Comparison of ENCODE assay signal across 8 mouse cellular contexts in the genomic region with DNA sequence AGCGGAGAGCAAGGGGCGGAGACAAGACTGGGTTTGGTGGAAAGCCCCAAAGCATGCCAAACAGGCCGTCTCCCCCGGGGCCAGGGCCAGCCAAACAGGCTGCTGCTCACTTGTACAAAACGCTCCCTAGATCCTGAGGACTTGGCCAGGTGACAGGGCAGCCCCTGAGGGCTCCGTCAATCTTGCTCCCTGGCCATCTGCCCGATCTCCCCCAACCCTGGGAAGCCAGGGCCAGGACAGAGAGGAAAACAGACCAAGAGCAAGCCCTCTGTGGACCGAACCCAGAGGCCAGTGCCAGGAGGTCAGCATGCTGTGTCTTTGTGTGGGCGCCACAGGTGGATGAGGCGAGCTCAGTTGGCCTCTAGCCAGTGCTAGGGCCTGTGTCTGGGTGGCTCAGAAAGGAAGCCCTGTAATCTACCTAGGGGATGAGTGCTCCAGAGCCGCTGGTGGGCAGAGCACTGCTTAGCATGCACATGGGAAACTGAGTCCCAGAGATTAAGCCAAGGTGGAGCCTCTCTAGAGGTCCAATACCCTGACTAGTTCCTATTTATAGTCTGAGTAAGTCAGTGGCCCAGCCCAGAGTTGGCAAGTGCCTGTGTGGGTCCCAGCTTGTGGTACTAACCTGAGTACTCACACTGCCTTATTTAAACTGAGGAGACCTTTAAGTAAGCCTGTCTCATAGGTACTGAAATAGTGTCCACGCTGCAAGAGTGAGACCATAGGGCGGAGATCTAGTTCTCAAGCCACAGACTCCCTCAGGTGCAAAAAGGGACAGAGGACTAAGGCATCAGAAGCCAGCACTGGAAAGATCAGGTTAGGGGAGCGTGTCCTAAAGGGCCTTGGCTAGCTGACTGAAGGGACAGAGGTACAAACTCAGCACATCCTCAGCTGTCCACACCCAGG. TPM values are rescaled to one million over a fixed set of nuclear protein-coding genes. Genes with fewer than 3 reads are reported as not detected.
DNase-seq lines count a peak whose midpoint lies in the region; ATAC-seq and TF ChIP-seq lines count a peak whose summit lies in the region.
"Had no signal": no experiment of that assay in that cellular context is flagged by ENCODE, and none has a peak within 500 bp of the region (broad histone marks: within the 10 kb centered on the region; RNA-seq: fewer than 3 reads in every experiment).

No protein-coding gene starts in this region.

- H3K27me3 ChIP-seq in embryonic facial prominence, embryonic 14.5 days (replicated peaks; ENCODE audit: control insufficient read depth, insufficient read depth, low read length): no peaks in the 10 kb centered on the region
- H3K27me3 ChIP-seq in myocyte (ENCODE audit: control insufficient read depth, insufficient read depth, insufficient read length): no peaks in the 10 kb centered on the region
- H3K27me3 ChIP-seq in intestine, embryonic 16.5 days (replicated peaks; ENCODE audit: control insufficient read depth, insufficient read depth, low read length): no peaks in the 10 kb centered on the region

- 0 out of 2 replicates have a peak, but pooled peaks have one; percentile 10 for ATAC-seq in embryonic facial prominence, embryonic 14.5 days (ENCODE audit: low read depth)
- no peak for ATAC-seq in intestine, embryonic 16.5 days
- ATAC-seq: liver, postnatal 0 days had no signal

- peak; percentile 17 for TF ChIP-seq POLR2A in myocyte (IDR thresholded peaks at IDR 0.05; ENCODE audit: insufficient read length, low read depth)

- H3K4me3 ChIP-seq in embryonic facial prominence, embryonic 14.5 days (ENCODE audit: low read depth, low read length): no peak overlapping the region
- H3K4me3 ChIP-seq in myocyte: no peak overlapping the region
- H3K4me3 ChIP-seq in intestine, embryonic 16.5 days (ENCODE audit: low read length): no peak overlapping the region

- H3K9ac ChIP-seq in embryonic facial prominence, embryonic 14.5 days (ENCODE audit: low read depth, low read length): no peak overlapping the region
- no peak overlapping the region for H3K9ac ChIP-seq in intestine, embryonic 16.5 days (ENCODE audit: low read depth, low read length)
- H3K9ac ChIP-seq: liver, postnatal 0 days had no signal

- peaks cover 100% of the 10 kb centered on the region for H3K79me2 ChIP-seq in myocyte (ENCODE audit: control insufficient read depth, insufficient read depth)

- H3K27ac ChIP-seq in embryonic facial prominence, embryonic 14.5 days (replicated peaks; ENCODE audit: low read depth, low read length): no peak overlapping the region
- H3K27ac ChIP-seq in intestine, embryonic 16.5 days (ENCODE audit: low read length): no peak overlapping the region

- H3K4me1 ChIP-seq in embryonic facial prominence, embryonic 14.5 days (ENCODE audit: control insufficient read depth, insufficient read depth, low read length): peaks cover 14% of the 10 kb centered on the region
- H3K4me1 ChIP-seq in intestine, embryonic 16.5 days (ENCODE audit: control insufficient read depth, insufficient read depth, low read length): peaks cover 7% of the 10 kb centered on the region; the same call in 1 of the 2 replicates

- 63% methylated on average over 13 of the region's 14 CpGs for WGBS in embryonic facial prominence, embryonic 14.5 days
- 75% methylated on average over 14 of the region's 14 CpGs for WGBS in intestine, embryonic 16.5 days

- H3K4me2 ChIP-seq in embryonic facial prominence, embryonic 14.5 days (ENCODE audit: low read depth, low read length): no peak overlapping the region
- peak overlapping the region; percentile 35 for H3K4me2 ChIP-seq in myocyte (ENCODE audit: low read depth)
- no peak overlapping the region for H3K4me2 ChIP-seq in intestine, embryonic 16.5 days (ENCODE audit: low read depth, low read length)

- peaks cover 7% of the 10 kb centered on the region; the same call in 1 of the 2 replicates for H3K36me3 ChIP-seq in embryonic facial prominence, embryonic 14.5 days (ENCODE audit: control insufficient read depth, insufficient read depth, low read length)
- H3K36me3 ChIP-seq in myocyte (ENCODE audit: control insufficient read depth, insufficient read depth): peaks cover 28% of the 10 kb centered on the region
- no peaks in the 10 kb centered on the region for H3K36me3 ChIP-seq in intestine, embryonic 16.5 days (ENCODE audit: control insufficient read depth, insufficient read depth, low read length)

- H3ac ChIP-seq in myocyte (ENCODE audit: control insufficient read depth, insufficient read length): no peak overlapping the region

- no peaks in the 10 kb centered on the region for H3K9me3 ChIP-seq in embryonic facial prominence, embryonic 14.5 days (ENCODE audit: control insufficient read depth, low read length)
- no peaks in the 10 kb centered on the region for H3K9me3 ChIP-seq in intestine, embryonic 16.5 days (ENCODE audit: control insufficient read depth, low read length)

- peak; percentile 24 to 25 for DNase-seq in layer of hippocampus, postnatal 14 days (ENCODE audit: low spot score in 2 of 2)
- DNase-seq in layer of hippocampus, adult 11-12 months (ENCODE audit: low spot score): no peak
- peak; percentile 71 for DNase-seq in cerebellum, adult 11 months
- DNase-seq in embryonic facial prominence, embryonic 14.5 days (ENCODE audit: low spot score): peak; percentile 57
- DNase-seq in left cerebral cortex, adult 8-10 months (ENCODE audit: low spot score in 2 of 2): no peak
- DNase-seq: liver, postnatal 0 days had no signal

TF ChIP-seq in myocyte, 11 proteins besides CTCF, POLR2A, EP300 and RAD21:
- no peak for TF ChIP-seq TCF12 (IDR thresholded peaks at IDR 0.05; ENCODE audit: insufficient read depth, poor library complexity, severe bottlenecking)
- no peak for TF ChIP-seq CEBPB (IDR thresholded peaks at IDR 0.05; ENCODE audit: insufficient read depth, poor library complexity, severe bottlenecking)
- no peak for TF ChIP-seq SRF (IDR thresholded peaks at IDR 0.05; ENCODE audit: control insufficient read depth, insufficient read length, low read depth)
- TF ChIP-seq E2F4 (IDR thresholded peaks at IDR 0.05; ENCODE audit: insufficient read depth): no peak
- no peak for TF ChIP-seq USF1 (IDR thresholded peaks at IDR 0.05; ENCODE audit: low read depth)
- TF ChIP-seq POLR2AphosphoS2 (IDR thresholded peaks at IDR 0.05; ENCODE audit: insufficient read length, low read depth): peak; percentile 48
- TF ChIP-seq TCF3 (IDR thresholded peaks at IDR 0.05; ENCODE audit: insufficient read length, low read depth): no peak
- peak in 1 of 3 experiments; percentile 64 for TF ChIP-seq MYOG (IDR thresholded peaks at IDR 0.05; ENCODE audit: control insufficient read depth in 1 of 3, insufficient read depth in 1 of 3, insufficient read length in 2 of 3, low read depth in 2 of 3)
- TF ChIP-seq REST (IDR thresholded peaks at IDR 0.05; ENCODE audit: insufficient read depth, insufficient read length): no peak
- no peak for TF ChIP-seq MAX (IDR thresholded peaks at IDR 0.05; ENCODE audit: low read depth)
- TF ChIP-seq MYOD1 (IDR thresholded peaks at IDR 0.05; ENCODE audit: control insufficient read depth in 1 of 3, insufficient read length in 2 of 3, low read depth in 2 of 3): peak in 2 of 3 experiments; percentile 45 to 64

RNA-seq across cellular contexts. Expression of a gene that starts 6.7 kb away (rescaled TPM):
- 100 to 1,000 TPM; 140 to 150 TPM for total RNA-seq in layer of hippocampus, postnatal 14 days (2021)
- polyA plus RNA-seq in embryonic facial prominence, embryonic 14.5 days (2014; fragmentation: Nextera tagmentation; extraction: Ambion mirVana): 93.3 and 104 TPM in 2 replicates
- polyA plus RNA-seq in myocyte (2012; fragmentation: generic; extraction: Trizol): 930 TPM
- total RNA-seq in left cerebral cortex, adult 8-10 months (2022): 10 to 100 TPM; 78.8 to 86.2 (median 83.5) TPM
- polyA plus RNA-seq in intestine, embryonic 16.5 days (2015; fragmentation: Nextera tagmentation; extraction: Ambion mirVana): 24.9 and 25.0 TPM in 2 replicates

Comparison
In these comparisons a context has a peak if more than half of its experiments do, and no peak if none do; other contexts are left out.
1. DNase-seq: peak in layer of hippocampus, postnatal 14 days (2 of 2), cerebellum, adult 11 months (single experiment) and embryonic facial prominence, embryonic 14.5 days (single experiment); none in layer of hippocampus, adult 11-12 months (single experiment) and left cerebral cortex, adult 8-10 months (0 of 2).